Mouse (Mus musculus) embryonic fibroblast, embryonic 13.5 days (primary cell): ENCODE data around the gene Kcnk10.

Experiments used
- CTCF ChIP-seq: IDR thresholded peaks from 2 replicates; pipeline ENCODE4 v1.5.1; 2011; ENCODE audit warnings: mild to moderate bottlenecking, control low read depth, low read length, moderate library complexity, borderline replicate concordance; ENCODE audit not compliant: insufficient read depth
- POLR2A ChIP-seq: IDR thresholded peaks from 2 replicates; pipeline ENCODE4 v1.6.1; 2011; ENCODE audit warnings: low read depth, mild to moderate bottlenecking, control low read depth, low read length, moderate library complexity

DNA sequence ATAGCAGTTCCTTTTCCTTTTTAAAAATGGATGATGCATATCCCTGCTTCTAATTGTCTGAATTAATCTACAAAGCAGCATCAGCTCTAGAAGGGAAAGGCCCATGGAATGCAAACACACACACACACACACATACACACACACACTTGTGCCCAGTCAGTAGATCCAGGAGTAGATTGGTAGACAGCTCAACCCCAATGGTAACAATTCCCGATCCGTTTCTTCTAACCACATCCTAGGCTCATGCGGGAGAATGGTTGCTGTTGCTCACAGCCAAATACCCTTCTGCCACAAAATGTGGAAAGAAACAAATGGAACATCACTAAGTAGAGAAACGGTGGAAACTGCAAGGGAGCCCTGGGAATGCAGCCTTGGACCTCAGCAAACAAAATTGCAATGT is 119.2 kb downstream of the Kcnk10 start:
- TF ChIP-seq POLR2A (no peak), CTCF (no peak)
